Mouse (Mus musculus): ENCODE data around the gene Plekhj1.

- TF ChIP-seq POLR2A (IDR thresholded peaks at IDR 0.05; ENCODE audit: borderline replicate concordance, low read depth, low read length) (no peak), CTCF (IDR thresholded peaks at IDR 0.05; ENCODE audit: low read depth, low read length) (no peak)
Measured at GRCm38 (mm10) chr10:80763502-80763901, 34.9 kb downstream of the Plekhj1 start.

Data from bone marrow macrophage, adult 2 months (primary cell).